Mouse (Mus musculus) A20 (cell line): ENCODE results near the gene Kdm1a.

Experiments used
- DNase-seq: peaks from one replicate; pipeline ENCODE4 v3.0.0-alpha.2; 2011; ENCODE audit warnings: low read depth, low spot score

Gene Kdm1a

DNA sequence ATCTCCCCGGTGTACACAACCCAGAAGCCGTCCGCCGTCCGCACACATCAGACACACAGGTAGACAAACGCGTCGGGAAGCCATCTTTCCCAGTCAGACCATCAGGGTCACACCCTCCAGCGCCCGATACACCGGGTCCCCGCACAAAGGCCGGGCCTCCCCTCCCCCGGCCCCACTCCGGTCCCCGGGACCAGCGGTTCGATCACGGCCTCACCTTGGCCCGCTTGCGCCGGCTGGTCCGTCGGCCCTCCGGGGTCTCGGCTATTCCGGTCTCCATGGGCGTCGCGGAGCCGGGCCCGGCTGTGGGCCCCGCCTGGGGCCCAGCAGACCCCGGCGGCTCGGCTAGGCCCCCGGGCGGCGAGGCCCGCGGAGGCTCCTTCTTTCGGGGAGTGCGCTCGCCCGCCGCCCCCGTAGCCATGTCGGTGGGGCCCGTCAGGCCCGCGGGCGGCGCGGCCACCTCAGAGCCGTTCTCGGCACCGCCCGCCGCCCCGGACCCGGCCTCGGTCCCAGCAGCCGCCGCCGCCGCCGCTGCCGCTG lies 437 bp downstream of the Kdm1a start:
- peak; percentile 74 for DNase-seq

DNA sequence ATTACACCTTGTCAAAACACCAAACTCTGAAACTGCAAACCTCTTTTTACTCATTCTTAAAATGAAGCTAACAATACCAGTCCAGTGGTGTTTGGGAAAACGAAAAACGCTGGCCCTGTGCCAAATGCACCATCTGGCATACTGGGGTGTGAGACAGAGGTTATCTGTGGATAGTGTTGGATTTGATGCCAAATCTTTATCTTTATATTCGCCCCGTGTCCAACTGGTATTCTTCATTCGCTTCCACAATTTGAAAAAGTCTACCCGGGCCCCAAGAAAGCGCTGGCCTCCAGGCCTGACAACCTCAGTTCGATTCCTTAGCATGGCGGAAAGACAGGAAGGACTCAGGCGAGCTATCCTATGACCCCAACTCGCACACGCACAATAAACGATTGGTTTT lies 1.0 kb downstream of the Kdm1a start:
- DNase-seq: peak; percentile 68

DNA sequence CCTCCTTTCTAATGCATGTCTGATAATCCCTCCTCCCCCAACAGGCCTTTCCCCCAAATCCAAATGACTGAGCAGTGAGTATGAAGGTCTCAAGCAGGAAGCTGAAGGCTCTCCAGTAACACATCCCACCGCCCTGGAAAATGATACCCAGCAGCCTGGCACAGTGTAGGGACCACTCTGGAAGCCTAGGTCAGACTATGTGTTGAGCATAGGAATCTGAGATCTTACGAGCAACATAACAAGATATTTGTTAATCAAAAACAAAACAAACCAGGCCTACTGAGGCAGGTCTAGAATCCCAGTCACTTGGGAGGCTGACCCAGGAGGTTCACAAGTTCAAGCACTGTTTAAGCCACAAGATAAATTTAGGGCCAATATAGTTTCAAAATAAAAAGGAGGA lies 2.0 kb downstream of the Kdm1a start:
- DNase-seq: no peak

DNA sequence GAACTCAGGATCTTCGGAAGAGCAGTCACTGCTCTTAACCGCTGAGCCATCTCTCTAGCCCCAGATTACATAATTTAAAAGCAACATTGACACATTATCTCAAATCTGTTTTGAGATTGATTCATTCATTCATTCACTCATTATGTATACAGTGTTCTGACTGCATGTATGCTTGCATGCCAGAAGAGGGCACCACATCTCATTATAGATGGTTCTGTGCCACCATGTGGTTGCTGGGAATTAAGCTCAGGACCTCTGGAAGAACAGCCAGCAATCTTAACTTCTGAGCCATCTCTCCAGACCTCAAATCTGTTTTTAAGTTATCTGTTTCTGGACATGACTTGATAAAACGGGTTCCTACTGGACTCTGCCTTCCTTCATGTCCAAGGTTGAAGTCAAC lies 2.7 kb downstream of the Kdm1a start:
- no peak for DNase-seq

DNA sequence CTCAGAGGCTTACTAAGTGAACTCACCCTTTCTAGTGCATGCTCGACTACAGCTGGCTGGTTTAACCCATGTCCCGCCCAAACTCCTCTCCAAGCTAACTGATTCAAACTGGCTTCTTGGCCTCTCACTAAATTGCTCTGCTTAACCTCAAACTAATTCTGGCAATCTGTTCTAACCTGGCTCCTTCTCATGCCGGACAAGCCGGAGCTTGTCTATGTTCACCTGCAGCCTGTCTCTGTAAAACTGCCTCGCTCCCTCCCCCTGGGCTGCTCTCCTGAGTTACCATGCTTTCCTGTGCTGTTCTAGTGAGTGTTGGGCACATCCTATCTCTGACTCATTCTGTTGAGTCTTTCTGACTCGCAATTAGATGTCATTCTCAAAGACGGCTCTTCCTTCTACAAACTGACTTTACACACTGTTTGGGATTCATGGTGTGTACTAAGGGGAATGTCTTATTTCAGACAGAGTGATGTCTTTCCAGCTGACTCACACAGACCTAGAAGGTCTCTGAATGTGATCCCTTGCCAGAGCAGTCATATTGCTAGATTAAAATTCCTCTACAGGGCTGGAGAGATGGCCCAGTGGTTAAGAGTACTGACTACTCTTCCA lies 4.2 kb downstream of the Kdm1a start:
- DNase-seq: no peak

DNA sequence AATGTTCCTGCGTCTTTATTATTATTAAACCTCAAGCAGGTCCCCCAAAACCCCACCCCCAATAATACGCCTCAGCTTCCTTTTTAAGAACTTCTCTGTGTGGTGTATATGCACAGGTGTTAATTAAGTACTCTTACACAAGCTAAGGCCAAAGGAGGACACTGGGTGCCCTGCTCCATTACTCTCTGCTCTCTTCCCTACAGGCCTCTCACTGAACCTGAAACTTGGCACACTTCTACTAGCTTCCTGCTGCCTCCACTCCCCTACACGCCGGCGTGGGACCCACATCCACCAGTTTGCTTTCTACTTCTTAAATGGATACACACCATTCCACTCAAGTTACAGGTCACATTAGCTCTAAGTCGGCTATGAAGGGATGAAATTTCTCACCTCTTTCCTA lies 7.3 kb downstream of the Kdm1a start:
- DNase-seq: peak; percentile 39

DNA sequence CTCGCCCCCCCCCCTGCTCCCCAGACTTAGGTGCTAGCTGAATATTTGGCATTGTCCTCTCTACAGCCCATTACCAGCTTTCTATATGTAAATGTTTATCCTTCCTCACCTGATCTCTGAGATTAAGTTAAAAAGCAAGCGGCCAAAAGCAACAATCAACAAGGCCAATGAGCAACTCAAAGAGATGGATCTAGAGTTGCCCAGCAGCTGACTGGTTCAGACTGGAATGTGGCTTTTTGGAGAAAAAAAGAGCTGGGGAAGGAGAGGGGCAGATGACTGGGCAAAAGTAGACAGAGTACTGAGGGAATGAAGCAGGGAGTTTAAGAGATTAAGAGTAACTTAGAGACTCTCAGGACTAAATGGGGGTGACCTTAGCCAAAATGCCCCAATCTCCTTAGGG lies 8.5 kb downstream of the Kdm1a start:
- no peak for DNase-seq

DNA sequence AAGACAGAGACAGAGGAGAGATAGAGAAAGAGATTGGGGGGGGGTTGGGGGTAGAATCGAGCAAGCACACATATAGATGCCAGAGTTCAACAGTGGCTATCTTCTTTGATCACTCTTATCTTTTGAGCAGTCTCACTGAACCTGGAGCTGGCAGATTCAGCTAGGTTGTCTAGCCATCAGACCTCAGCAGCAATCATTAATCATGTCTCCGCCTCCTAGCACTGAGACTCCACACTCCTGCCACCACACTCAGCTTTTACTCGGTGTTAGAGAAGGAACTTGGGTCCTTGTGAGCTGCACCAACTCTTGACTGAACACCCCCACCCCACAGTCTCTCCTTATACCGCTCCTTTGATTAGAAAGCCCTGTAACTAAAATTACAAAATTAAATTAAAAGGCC lies 10.4 kb downstream of the Kdm1a start:
- no peak for DNase-seq

DNA sequence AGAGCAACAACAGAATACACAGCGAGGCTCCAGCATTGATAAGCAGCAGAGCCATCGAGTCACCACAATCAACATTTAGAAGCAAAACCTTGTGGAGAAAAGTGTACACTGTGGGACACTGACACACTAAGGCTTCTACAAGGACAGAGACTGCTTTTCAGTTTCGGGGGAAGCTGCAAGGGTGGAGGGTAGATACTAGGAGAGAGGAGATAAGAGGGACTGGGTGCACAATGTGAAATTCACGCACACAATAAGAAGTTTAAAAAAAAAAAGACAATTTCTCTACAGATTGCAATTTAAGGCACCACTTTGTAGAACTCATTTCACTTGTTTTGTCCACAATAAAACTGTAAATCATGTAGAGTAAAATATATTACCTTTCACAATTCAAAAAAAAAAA lies 14.5 kb downstream of the Kdm1a start:
- no peak for DNase-seq

DNA sequence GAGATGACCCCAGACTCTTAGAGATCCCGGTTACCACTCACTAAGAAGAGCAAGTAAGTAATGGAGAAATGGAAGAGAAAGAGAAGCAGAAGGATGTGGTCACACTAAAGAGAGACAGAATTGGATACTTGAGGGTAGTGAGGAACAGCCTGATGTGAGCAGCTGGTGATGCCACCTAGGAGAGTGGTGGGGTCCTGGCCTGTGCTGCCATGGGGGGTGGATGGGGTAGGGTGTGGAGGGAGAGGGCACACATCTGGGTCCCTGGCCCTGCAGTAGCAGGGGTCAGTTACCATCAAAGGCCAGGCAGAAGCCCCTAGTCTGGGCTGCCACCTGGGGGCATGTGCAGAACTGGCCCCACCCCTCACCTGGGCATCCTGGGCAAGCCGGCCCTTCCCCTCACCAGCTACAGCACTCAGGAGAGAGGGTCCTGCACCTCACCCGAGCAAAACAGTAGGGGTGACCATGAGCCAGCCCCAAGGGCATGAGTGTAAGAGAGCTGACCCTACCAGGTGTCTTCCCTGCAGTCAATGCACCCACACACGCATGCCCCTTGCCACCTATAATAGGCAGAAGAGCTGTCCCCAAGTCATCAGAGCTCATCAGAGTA lies 15.2 kb downstream of the Kdm1a start:
- no peak for DNase-seq

DNA sequence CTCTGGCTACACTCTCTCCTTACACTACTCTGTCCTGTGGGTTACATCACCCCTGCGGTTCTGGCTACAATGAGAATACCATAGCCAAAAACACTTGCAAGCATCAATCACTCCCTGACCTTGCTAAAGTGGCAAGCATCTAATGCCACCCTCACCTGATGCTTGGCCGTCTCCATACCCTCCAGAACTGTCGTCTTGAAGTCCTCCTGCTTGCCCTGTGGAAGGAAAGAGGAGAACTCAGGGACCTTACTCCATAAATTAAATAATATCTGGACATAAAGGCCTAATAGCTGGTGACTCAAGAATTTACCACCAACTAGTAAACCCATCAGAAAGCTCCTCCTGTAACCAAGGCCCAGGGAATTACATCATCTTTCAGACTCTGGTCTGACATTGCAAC lies 20.6 kb downstream of the Kdm1a start:
- no peak for DNase-seq

DNA sequence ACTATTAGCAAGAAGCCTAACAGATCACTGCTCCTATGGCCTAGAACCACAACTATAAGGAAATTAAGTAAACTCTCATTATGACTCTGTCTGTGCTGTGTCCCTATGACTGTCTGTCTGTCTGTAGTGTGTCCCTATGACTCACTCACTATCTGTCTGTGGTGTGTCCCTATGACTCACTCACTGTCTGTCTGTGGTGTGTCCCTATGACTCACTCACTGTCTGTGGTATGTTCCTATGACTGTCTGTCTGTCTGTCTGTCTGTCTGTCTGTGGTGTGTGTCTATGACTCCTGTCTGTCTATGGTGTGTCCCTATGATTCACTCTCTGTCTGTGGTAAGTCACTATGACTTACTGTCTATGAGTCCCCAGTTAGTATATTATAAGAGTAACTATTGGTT lies 32.5 kb downstream of the Kdm1a start:
- DNase-seq: no peak

DNA sequence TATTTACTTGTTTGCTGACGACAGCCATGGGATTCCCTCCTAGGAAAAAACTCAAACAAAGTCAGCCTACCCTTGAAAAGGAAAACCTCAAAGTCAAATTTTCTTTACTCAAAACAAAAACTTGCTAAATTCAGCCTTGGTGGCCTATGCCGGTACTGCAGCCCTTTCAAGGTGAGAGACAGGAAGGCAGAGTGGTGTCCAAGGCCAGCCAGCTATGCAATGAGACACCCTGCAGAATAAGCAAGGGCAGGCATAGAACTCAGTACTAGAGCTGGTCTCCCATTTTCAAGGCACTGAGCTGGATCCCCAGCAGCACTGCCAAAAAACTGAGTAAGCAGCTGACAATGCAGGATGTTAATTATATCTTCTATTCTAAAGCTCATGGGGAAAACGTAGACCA lies 33.9 kb downstream of the Kdm1a start:
- DNase-seq: peak; percentile 20

DNA sequence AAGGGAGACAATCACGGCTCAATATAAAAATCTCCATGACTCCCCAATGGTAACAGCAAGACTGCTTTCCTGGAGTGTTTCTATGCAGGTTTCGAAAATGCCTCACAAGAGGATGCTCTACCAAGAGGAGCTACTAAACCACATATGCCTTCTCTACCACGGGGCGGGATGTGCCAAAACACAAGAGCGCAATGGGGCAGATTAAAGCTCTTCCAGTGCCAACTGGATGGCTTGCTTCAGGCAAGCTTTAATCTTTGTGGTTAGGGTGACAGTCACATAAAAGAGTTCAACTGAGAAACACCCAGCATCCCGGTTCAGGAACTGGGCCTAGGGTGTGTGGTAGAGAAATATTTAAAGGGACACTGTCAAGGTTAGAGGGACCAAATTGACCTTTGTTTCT lies 39.8 kb downstream of the Kdm1a start:
- DNase-seq: no peak

DNA sequence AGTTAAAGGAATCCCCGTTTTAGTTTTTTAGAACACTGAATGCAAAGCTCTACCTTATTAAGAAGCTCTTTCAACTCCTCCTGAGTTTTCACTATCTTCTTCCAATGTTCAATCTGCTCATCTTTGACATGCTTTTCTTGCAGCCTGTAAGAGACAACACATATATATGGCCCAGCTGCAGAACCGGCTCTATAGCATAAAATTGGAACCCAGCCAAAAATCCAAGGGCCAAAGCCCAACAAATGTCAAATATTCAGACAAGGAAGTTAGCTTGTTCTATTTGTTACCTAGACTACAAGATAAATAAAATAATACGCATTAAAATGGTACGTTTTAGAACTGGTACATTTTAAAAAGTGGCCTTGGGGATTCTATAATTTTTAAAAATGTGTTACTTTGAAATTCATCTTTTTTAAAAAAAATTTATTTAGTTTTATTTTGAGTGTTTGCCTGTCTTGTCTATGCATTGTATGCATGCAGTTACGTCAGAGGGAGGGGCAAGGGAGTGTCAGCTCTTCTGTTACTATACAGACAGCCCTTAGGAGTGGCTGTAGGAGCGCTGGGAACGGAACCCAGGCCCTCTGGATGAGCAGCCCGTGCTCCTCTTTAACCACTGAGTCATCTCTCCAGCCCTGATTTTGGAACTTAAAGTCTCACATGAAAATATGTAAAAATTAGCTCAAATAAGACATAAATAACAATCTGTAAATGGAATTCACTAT lies 42.1 kb downstream of the Kdm1a start:
- no peak for DNase-seq

DNA sequence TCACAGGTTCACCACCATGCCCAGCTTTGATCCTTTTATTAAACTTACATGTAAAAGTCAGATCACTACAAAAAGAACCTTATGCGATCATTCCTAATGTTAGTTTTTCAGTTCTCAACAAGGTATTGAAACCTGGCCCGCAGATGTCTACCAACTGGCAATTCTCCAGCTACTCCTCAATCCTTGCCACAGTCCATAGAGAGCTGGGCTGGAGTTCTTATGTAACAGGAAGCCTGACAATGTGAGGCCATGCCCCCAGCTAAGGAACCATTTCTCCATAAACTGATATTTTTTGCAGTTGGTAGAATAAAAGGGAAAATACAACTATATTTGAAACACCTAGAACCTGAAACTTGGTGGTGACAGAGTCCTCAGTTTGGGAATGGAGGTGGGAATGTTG lies 42.8 kb downstream of the Kdm1a start:
- no peak for DNase-seq

DNA sequence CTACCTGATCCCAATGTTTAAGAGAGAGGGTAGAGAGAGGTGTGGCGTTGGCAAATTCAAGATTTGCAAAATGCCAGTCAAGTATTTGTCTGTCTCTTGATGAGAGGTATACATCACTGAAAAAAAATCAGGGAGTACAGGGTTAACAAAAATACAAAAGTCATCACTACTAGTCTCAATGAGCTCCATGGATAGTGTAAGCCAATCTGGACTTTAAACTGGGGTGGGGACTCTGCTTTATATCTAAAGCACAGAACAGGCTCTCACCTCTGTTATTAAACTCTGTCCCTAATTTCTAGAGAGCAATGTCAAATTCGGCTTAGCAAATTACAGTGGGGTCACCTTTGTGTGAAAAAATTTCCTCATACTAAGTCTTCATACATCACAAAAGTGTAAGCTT lies 44.9 kb downstream of the Kdm1a start:
- DNase-seq: no peak

DNA sequence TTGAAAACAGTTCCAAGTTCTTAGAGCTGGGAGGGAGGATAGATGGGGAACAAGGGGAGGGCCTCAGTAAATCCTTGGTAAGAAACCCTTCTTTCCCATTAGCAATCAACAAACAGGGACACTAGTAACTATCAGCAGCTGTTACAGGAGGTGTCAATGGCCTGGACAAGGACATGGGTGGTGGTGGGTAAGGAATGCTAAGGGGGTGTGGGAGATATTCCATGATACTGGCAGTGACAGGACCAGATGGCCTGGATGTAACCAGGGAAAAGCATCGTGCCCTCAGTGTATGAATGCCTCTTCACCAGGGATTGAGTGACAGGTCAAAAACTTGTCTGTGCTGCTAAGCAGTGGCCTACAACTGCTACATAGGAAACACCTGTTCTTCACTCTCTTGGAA lies 49.4 kb downstream of the Kdm1a start:
- DNase-seq: no peak

DNA sequence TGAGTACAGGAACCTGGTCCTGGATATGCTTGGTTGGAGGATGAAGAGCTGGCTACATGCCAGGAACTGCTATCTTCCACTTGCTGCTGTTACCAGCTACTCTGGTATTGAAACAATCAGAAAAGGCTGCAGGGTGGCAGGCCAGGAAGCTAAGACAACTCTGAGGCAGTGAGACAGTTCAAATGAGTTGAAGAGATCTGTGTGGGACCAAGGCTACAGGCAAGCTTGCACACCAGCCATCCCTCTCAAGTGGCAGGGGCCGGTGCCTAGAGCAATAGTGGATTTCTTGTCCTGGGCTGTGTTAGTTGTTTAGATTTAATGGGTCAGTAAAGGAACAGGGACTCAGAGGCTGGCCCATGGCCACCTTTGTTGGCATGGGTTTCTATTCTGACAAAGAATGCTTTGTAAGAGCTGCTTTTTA lies 54.1 kb downstream of the Kdm1a start:
- DNase-seq: no peak

DNA sequence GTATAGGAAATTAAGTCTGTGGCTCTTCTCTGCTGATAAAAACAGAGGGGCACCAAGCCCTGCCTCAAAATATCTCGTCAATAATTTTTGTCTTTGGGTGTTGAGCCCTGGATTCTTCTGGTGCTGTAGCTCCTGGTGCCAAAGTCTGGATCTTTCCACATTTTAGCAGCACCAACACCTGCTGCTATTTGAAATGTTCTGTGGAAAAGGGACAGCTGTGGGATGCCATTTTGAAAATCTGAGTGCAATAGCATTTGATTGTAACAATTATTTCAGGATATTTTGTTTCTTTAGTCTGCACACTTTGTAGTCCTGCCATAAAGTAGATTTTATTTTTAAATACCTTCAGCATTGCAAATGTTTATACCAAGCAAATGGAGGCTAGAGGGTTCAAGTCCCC lies 54.8 kb downstream of the Kdm1a start:
- DNase-seq: no peak

DNA sequence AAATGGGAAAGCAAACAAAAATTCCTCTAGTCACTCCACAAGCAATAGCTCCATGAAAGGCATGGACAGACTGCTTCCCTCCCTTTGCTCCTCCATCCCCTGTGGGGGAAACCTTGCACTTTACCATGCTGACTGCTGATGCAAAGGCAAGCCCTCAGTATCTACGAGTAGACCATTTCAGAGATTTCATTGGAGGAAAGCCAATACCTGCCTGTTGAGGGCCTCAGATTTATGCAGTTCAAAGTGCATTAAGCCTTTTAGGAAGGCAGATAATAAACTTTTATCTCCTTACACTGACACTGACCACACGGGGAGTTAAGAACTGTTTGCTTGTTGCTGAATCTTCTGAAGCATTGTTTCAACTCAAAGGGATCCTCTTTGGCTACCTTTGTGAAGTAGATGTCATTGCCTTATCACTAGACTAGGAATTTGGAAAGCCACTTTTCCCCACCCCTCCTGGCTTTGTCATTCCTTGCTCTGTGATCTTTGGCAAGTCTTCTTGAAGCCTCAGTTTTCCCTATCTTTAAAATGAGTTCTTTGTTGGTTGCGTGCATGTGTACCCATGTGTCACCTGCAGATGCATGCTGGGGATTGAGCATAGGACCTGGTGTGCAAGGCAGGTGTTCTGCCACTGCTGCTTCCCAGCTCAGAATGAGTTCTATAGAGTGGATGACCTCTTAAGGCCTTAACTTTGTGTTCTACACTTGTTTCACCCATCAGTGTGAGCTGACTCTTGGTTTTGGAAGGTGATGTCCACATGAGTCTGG lies 56.1 kb downstream of the Kdm1a start:
- peak; percentile 10 for DNase-seq

DNA sequence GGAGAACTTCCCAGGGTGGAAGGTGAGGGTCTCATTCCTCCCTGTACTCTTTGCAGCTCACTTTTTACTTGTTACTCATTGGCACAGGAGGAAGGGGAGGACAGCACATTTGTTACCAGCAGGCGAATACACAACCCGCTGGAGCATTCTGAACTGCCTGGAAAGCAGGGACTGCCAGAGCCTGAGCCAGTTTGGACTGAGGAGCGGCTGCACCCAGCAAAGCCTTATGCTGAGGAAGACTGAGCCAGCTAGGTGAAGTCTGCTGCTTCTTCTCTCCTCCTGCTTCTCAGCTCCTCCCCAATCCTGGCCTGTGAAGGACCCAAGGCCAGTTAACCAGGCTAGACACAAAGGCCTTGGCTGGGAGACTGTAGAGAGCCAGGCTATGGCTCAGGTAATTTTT lies 57.4 kb downstream of the Kdm1a start:
- no peak for DNase-seq
